Mouse (Mus musculus): ENCODE results near the gene Psmb11. TPM values are rescaled to one million over a fixed set of nuclear protein-coding genes. Genes with fewer than 3 reads are reported as not detected.

Psmb11 gene
- polyA plus RNA-seq, 2 experiments: 0.01 TPM; not detected in 1

- Histone ChIP-seq H3K36me3 (ENCODE audit: control insufficient read depth, insufficient read depth, low read length) (peaks cover 29% of the 10 kb centered on the region), H3K4me2 (replicated peaks; ENCODE audit: low read depth, low read length, severe bottlenecking) (peak overlapping the region; percentile 72), H3K9ac (ENCODE audit: low read depth, low read length, severe bottlenecking) (peak overlapping the region; percentile 92), H3K27me3 (ENCODE audit: control insufficient read depth, insufficient read depth, low read length) (no peaks in the 10 kb centered on the region), H3K4me3 (replicated peaks; ENCODE audit: low read length) (peak overlapping the region; percentile 96), H3K27ac (replicated peaks; ENCODE audit: low read depth, low read length) (peak overlapping the region; percentile 89), H3K9me3 (ENCODE audit: control insufficient read depth, low read length) (no peaks in the 10 kb centered on the region), H3K4me1 (ENCODE audit: control insufficient read depth, insufficient read depth, low read length) (peaks cover 31% of the 10 kb centered on the region)
- ATAC-seq (ENCODE audit: low FRiP score, low read depth): peak; percentile 48
- DNase-seq (ENCODE audit: low spot score): peak; percentile 85
- TF ChIP-seq POLR2A (IDR thresholded peaks at IDR 0.05; ENCODE audit: borderline replicate concordance, extremely low read depth, insufficient read depth, insufficient read length): 0 out of 2 replicates have a peak, but pooled peaks have one; percentile 16
- WGBS: under 1% methylated on average over 32 of the region's 39 CpGs
These were observed 45.6 kb upstream of the Psmb11 start for GRCm38 (mm10) chr14:54575631-54576030.

GRCm38 (mm10) chr14:54576241-54577088, 44.8 kb upstream of the Psmb11 start:
- Histone ChIP-seq H3K9ac (ENCODE audit: low read depth, low read length, severe bottlenecking) (peak overlapping the region; percentile 92), H3K36me3 (ENCODE audit: control insufficient read depth, insufficient read depth, low read length) (peaks cover 21% of the 10 kb centered on the region), H3K27ac (replicated peaks; ENCODE audit: low read depth, low read length) (peak overlapping the region; percentile 89), H3K9me3 (ENCODE audit: control insufficient read depth, low read length) (no peaks in the 10 kb centered on the region), H3K4me3 (replicated peaks; ENCODE audit: low read length) (peak overlapping the region; percentile 96), H3K4me1 (ENCODE audit: control insufficient read depth, insufficient read depth, low read length) (peaks cover 31% of the 10 kb centered on the region), H3K27me3 (ENCODE audit: control insufficient read depth, insufficient read depth, low read length) (no peaks in the 10 kb centered on the region), H3K4me2 (replicated peaks; ENCODE audit: low read depth, low read length, severe bottlenecking) (peak overlapping the region; percentile 72)
- DNase-seq (ENCODE audit: low spot score) (no peak), ATAC-seq (ENCODE audit: low FRiP score, low read depth) (no peak)
- under 1% methylated on average over 72 of the region's 84 CpGs for WGBS
- no peak for TF ChIP-seq POLR2A (IDR thresholded peaks at IDR 0.05; ENCODE audit: borderline replicate concordance, extremely low read depth, insufficient read depth, insufficient read length)

GRCm38 (mm10) chr14:54577089-54577982, 43.9 kb upstream of the Psmb11 start, which contains the start of gene Ajuba:
Gene Ajuba (minus strand): TSS chr14:54577558.
- Histone ChIP-seq H3K4me2 (replicated peaks; ENCODE audit: low read depth, low read length, severe bottlenecking) (peak within 1 kb of the TSS; percentile 72), H3K9me3 (ENCODE audit: control insufficient read depth, low read length) (no peaks in the 10 kb centered on the region), H3K36me3 (ENCODE audit: control insufficient read depth, insufficient read depth, low read length) (peaks cover 12% of the 10 kb centered on the region), H3K4me3 (replicated peaks; ENCODE audit: low read length) (peak within 1 kb of the TSS; percentile 96), H3K27me3 (ENCODE audit: control insufficient read depth, insufficient read depth, low read length) (no peaks in the 10 kb centered on the region), H3K9ac (ENCODE audit: low read depth, low read length, severe bottlenecking) (peak within 1 kb of the TSS; percentile 92), H3K27ac (replicated peaks; ENCODE audit: low read depth, low read length) (peak within 1 kb of the TSS; percentile 89), H3K4me1 (ENCODE audit: control insufficient read depth, insufficient read depth, low read length) (peaks cover 31% of the 10 kb centered on the region)
- DNase-seq (ENCODE audit: low spot score) (peak; percentile 91), ATAC-seq (ENCODE audit: low FRiP score, low read depth) (peak; percentile 81)
- peak; percentile 69; the same call in 1 of the 2 replicates for TF ChIP-seq POLR2A (IDR thresholded peaks at IDR 0.05; ENCODE audit: borderline replicate concordance, extremely low read depth, insufficient read depth, insufficient read length)
- under 1% methylated on average over 61 of the region's 66 CpGs for WGBS

- peak overlapping the region; percentile 96 for H3K4me3 ChIP-seq (replicated peaks; ENCODE audit: low read length)
- DNase-seq (ENCODE audit: low spot score) (peak; percentile 83), ATAC-seq (ENCODE audit: low FRiP score, low read depth) (peak; percentile 41)
- peak overlapping the region; percentile 72 for H3K4me2 ChIP-seq (replicated peaks; ENCODE audit: low read depth, low read length, severe bottlenecking)
- no peaks in the 10 kb centered on the region for H3K27me3 ChIP-seq (ENCODE audit: control insufficient read depth, insufficient read depth, low read length)
- H3K27ac ChIP-seq (replicated peaks; ENCODE audit: low read depth, low read length): peak overlapping the region; percentile 89
- H3K4me1 ChIP-seq (ENCODE audit: control insufficient read depth, insufficient read depth, low read length): peaks cover 24% of the 10 kb centered on the region
- no peak for TF ChIP-seq POLR2A (IDR thresholded peaks at IDR 0.05; ENCODE audit: borderline replicate concordance, extremely low read depth, insufficient read depth, insufficient read length)
- WGBS: 1% methylated on average over 10 of the region's 10 CpGs
- no peaks in the 10 kb centered on the region for H3K9me3 ChIP-seq (ENCODE audit: control insufficient read depth, low read length)
- H3K36me3 ChIP-seq (ENCODE audit: control insufficient read depth, insufficient read depth, low read length): peaks cover 11% of the 10 kb centered on the region
- peak overlapping the region; percentile 92 for H3K9ac ChIP-seq (ENCODE audit: low read depth, low read length, severe bottlenecking)
These were observed 43.2 kb upstream of the Psmb11 start for GRCm38 (mm10) chr14:54578063-54578462.

GRCm38 (mm10) chr14:54579638-54580037, 41.6 kb upstream of the Psmb11 start:
- TF ChIP-seq POLR2A (IDR thresholded peaks at IDR 0.05; ENCODE audit: borderline replicate concordance, extremely low read depth, insufficient read depth, insufficient read length): no peak
- Histone ChIP-seq H3K4me2 (replicated peaks; ENCODE audit: low read depth, low read length, severe bottlenecking) (no peak overlapping the region), H3K4me1 (ENCODE audit: control insufficient read depth, insufficient read depth, low read length) (peaks cover 9% of the 10 kb centered on the region), H3K27me3 (ENCODE audit: control insufficient read depth, insufficient read depth, low read length) (no peaks in the 10 kb centered on the region), H3K9ac (ENCODE audit: low read depth, low read length, severe bottlenecking) (no peak overlapping the region), H3K4me3 (replicated peaks; ENCODE audit: low read length) (no peak overlapping the region), H3K27ac (replicated peaks; ENCODE audit: low read depth, low read length) (no peak overlapping the region), H3K36me3 (ENCODE audit: control insufficient read depth, insufficient read depth, low read length) (peaks cover 14% of the 10 kb centered on the region), H3K9me3 (ENCODE audit: control insufficient read depth, low read length) (no peaks in the 10 kb centered on the region)
- DNase-seq (ENCODE audit: low spot score): no peak
- no peak for ATAC-seq (ENCODE audit: low FRiP score, low read depth)
- WGBS: 81% methylated on average over 7 of the region's 7 CpGs

All from limb, embryonic 14.5 days (tissue).